Mouse (Mus musculus): ENCODE results near the gene Appl2.

DNA sequence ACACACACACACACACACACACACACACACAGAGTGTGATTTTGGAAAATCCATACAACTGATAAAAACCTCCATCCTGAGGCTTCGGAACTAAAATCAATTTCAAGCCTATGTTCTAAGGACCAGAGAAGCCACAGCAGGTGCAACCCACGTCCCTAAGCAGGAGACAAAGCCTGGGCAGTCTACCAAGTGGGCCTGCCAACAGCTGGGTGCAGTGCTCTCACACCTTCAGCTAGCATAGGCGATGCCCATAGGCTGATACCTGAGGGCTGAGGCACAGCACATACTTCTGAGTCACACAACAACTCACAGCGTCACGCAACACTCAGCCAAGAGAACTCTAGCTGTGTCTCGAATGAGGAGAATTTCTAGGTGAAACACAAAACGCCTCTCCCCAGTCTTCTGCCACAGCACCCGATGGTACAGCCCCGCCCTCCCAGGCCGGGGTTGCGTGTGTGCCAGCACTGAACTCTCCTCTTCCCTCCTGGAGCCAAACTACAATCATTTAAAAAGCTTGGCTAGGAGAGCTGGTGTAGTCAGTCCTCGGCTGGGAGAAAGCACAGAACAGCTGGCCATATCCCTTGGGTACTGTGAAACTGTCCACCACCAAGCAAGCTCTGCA, 29.6 kb downstream of the Appl2 start:
- no peak for TF ChIP-seq CTCF (IDR thresholded peaks at IDR 0.05)
- TF ChIP-seq POLR2A (IDR thresholded peaks at IDR 0.05; ENCODE audit: insufficient read depth, low read depth, low read length) = no peak
- no peak for TF ChIP-seq EP300 (IDR thresholded peaks at IDR 0.05; ENCODE audit: insufficient read depth, low read depth, low read length)

All from heart, adult 2 months (tissue).